ENCODE assay signal across 7 mouse cellular contexts in the genomic region with DNA sequence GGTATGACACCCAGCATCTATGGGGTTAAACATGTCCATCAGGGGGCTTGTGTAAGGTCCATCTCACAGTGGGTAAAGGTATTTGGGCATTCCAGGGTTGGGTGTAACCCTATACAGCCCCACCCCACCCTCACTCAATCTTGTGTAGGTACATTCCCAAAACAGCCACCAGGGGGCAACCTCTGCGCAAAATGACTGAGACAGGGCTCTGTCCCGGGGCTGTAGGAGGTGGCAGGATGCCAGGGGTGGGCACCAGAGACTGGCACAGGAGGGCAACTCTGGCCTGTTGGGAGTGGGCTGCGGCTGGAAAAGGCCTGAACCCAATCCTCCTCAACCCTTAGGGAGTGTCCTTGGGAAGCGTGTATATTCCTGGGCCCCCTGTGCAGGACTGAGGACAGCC. TPM values are rescaled to one million over a fixed set of nuclear protein-coding genes. Genes with fewer than 3 reads are reported as not detected.
DNase-seq lines count a peak whose midpoint lies in the region; ATAC-seq and TF ChIP-seq lines count a peak whose summit lies in the region.

No protein-coding gene starts in this region.

- H3K27ac ChIP-seq in ES-E14 (ENCODE audit: insufficient read depth, low read depth, low read length, poor library complexity, severe bottlenecking), result no peak overlapping the region
- H3K27ac ChIP-seq in cerebellum, adult 2 months (ENCODE audit: insufficient read depth, low read length), result no peak overlapping the region
- no peak overlapping the region for H3K27ac ChIP-seq in kidney, embryonic 16.5 days (ENCODE audit: low read length)
- H3K27ac ChIP-seq in lung, embryonic 14.5 days (ENCODE audit: low read depth), result no peak overlapping the region

- TF ChIP-seq CTCF in cerebellum, adult 2 months (IDR thresholded peaks at IDR 0.05; ENCODE audit: borderline replicate concordance, insufficient read depth, low read depth, low read length), result peak; percentile 71
- TF ChIP-seq CTCF in lung, embryonic 14.5 days (IDR thresholded peaks at IDR 0.05; ENCODE audit: low read depth), result peak; percentile 90

- in situ Hi-C loops in ES-E14 (cut with MboI; ENCODE audit: low sequenced_read_pairs in 2 of 2, unreplicated experiment in 2 of 2), result no loop called here

- H3K27me3 ChIP-seq in cerebellum, adult 2 months (ENCODE audit: control insufficient read depth, insufficient read depth, low read length), result no peaks in the 10 kb centered on the region
- H3K27me3 ChIP-seq in kidney, embryonic 16.5 days (ENCODE audit: insufficient read depth, low read length), result peaks cover 8% of the 10 kb centered on the region; the same call in 1 of the 2 replicates
- H3K27me3 ChIP-seq in lung, embryonic 14.5 days (ENCODE audit: insufficient read depth, low read length), result peaks cover 28% of the 10 kb centered on the region

- 6% methylated on average over 4 of the region's 4 CpGs for WGBS in cerebellum, adult 2 months
- WGBS in kidney, embryonic 16.5 days, result 19% methylated on average over 4 of the region's 4 CpGs
- WGBS in lung, embryonic 14.5 days, result 9% methylated on average over 4 of the region's 4 CpGs

- no peaks in the 10 kb centered on the region for H3K36me3 ChIP-seq in ES-E14 (ENCODE audit: control insufficient read depth, insufficient read depth, low read length, poor library complexity, severe bottlenecking)
- no peaks in the 10 kb centered on the region for H3K36me3 ChIP-seq in kidney, embryonic 16.5 days (ENCODE audit: insufficient read depth, low read length)
- no peaks in the 10 kb centered on the region for H3K36me3 ChIP-seq in lung, embryonic 14.5 days (ENCODE audit: insufficient read depth)

- H3K4me3 ChIP-seq in ES-E14 (ENCODE audit: insufficient read depth in 1 of 2, low read depth in 1 of 2, low read length in 2 of 2, poor library complexity in 1 of 2, severe bottlenecking in 1 of 2), result no peak overlapping the region
- no peak overlapping the region for H3K4me3 ChIP-seq in cerebellum, adult 2 months (replicated peaks; ENCODE audit: insufficient read depth, low read depth, low read length)
- H3K4me3 ChIP-seq in kidney, embryonic 16.5 days (ENCODE audit: low read length), result no peak overlapping the region
- no peak overlapping the region for H3K4me3 ChIP-seq in lung, embryonic 14.5 days (ENCODE audit: low read depth, low read length)

- no peaks in the 10 kb centered on the region for H3K9me3 ChIP-seq in ES-E14 (ENCODE audit: control insufficient read depth, insufficient read depth, low read depth, low read length)
- H3K9me3 ChIP-seq in kidney, embryonic 16.5 days (ENCODE audit: low read length), result no peaks in the 10 kb centered on the region
- H3K9me3 ChIP-seq in lung, embryonic 14.5 days (ENCODE audit: low read depth, low read length), result no peaks in the 10 kb centered on the region

- H3K4me1 ChIP-seq in ES-E14 (ENCODE audit: control insufficient read depth in 2 of 2, insufficient read depth in 2 of 2, low read length in 2 of 2, poor library complexity in 1 of 2), result peaks cover 0 to 33% of the 10 kb centered on the region in 2 experiments; a peak in 3 of 4 replicates
- H3K4me1 ChIP-seq in cerebellum, adult 2 months (ENCODE audit: control insufficient read depth, insufficient read depth, low read length), result peaks cover 7% of the 10 kb centered on the region
- H3K4me1 ChIP-seq in kidney, embryonic 16.5 days (ENCODE audit: insufficient read depth, low read length), result peaks cover 25% of the 10 kb centered on the region
- peaks cover 14% of the 10 kb centered on the region; the same call in 1 of the 2 replicates for H3K4me1 ChIP-seq in lung, embryonic 14.5 days (ENCODE audit: insufficient read depth)

- DNase-seq in B cell, adult 2 months, result peak; percentile 90 to 91
- DNase-seq in ES-E14 (ENCODE audit: low read depth, low spot score), result peak; percentile 77
- DNase-seq in cerebellum, adult 2 months, result peak; percentile 55 to 71
- DNase-seq in frontal cortex, postnatal 36 days (ENCODE audit: low spot score in 2 of 2), result peak; percentile 60 to 61
- DNase-seq in lung, embryonic 14.5 days, result peak; percentile 77
- DNase-seq in retina, embryonic 14.5 days (ENCODE audit: low spot score), result peak; percentile 87

- TF ChIP-seq POLR2A in cerebellum, adult 2 months (IDR thresholded peaks at IDR 0.05; ENCODE audit: borderline replicate concordance, insufficient read depth, low read length), result no peak

- H3K4me2 ChIP-seq in kidney, embryonic 16.5 days (replicated peaks; ENCODE audit: low read depth, low read length), result no peak overlapping the region
- H3K4me2 ChIP-seq in lung, embryonic 14.5 days, result no peak overlapping the region

- peak; percentile 29 for ATAC-seq in kidney, embryonic 16.5 days (ENCODE audit: low FRiP score, low TSS enrichment)
- ATAC-seq in lung, embryonic 14.5 days (ENCODE audit: insufficient read depth), result peak; percentile 12; the same call in 1 of the 2 replicates

- no peak overlapping the region for H3K9ac ChIP-seq in ES-E14 (ENCODE audit: insufficient read depth, low read depth, low read length, poor library complexity, severe bottlenecking)
- no peak overlapping the region for H3K9ac ChIP-seq in kidney, embryonic 16.5 days (replicated peaks; ENCODE audit: low read length)
- no peak overlapping the region for H3K9ac ChIP-seq in lung, embryonic 14.5 days

TF ChIP-seq in ES-E14, 5 proteins besides CTCF, POLR2A, EP300 and RAD21:
- TF ChIP-seq ZC3H11A (IDR thresholded peaks at IDR 0.05; ENCODE audit: borderline replicate concordance, low read depth, low read length), result 0 out of 2 replicates have a peak, but pooled peaks have one; percentile 2
- no peak for TF ChIP-seq MAFK (IDR thresholded peaks at IDR 0.05; ENCODE audit: insufficient read depth, low read depth, low read length)

RNA-seq across cellular contexts. Expression of a gene that starts 2.0 kb away (rescaled TPM):
- total RNA-seq in ES-E14 (2012; rRNA removed), result 22.8 and 25.2 TPM in 2 replicates
- 11.0 and 14.7 TPM in 2 replicates for polyA plus RNA-seq in cerebellum, adult 2 months (2012; rRNA removed)
- 0.91 and 1.2 TPM in 2 replicates for polyA plus RNA-seq in kidney, embryonic 16.5 days (2015; fragmentation: Nextera tagmentation; extraction: Ambion mirVana)
- polyA plus RNA-seq in lung, embryonic 14.5 days (2014; fragmentation: Nextera tagmentation; extraction: Ambion mirVana), result 0.61 and 0.64 TPM in 2 replicates

RNA-seq across cellular contexts. Expression of a gene that starts 8.3 kb away (rescaled TPM):
- 3.1 and 5.0 TPM in 2 replicates for total RNA-seq in ES-E14 (2012; rRNA removed)
- 6.5 and 7.6 TPM in 2 replicates for polyA plus RNA-seq in cerebellum, adult 2 months (2012; rRNA removed)
- polyA plus RNA-seq in kidney, embryonic 16.5 days (2015; fragmentation: Nextera tagmentation; extraction: Ambion mirVana), result 14.0 and 14.7 TPM in 2 replicates
- polyA plus RNA-seq in lung, embryonic 14.5 days (2014; fragmentation: Nextera tagmentation; extraction: Ambion mirVana), result 4.3 and 5.1 TPM in 2 replicates

RNA-seq across cellular contexts. Expression of a gene that starts 28.7 kb away (rescaled TPM):
- total RNA-seq in ES-E14 (2012; rRNA removed), result 74.8 and 78.2 TPM in 2 replicates
- polyA plus RNA-seq in cerebellum, adult 2 months (2012; rRNA removed), result 9.3 and 9.8 TPM in 2 replicates
- 113 and 124 TPM in 2 replicates for polyA plus RNA-seq in kidney, embryonic 16.5 days (2015; fragmentation: Nextera tagmentation; extraction: Ambion mirVana)
- polyA plus RNA-seq in lung, embryonic 14.5 days (2014; fragmentation: Nextera tagmentation; extraction: Ambion mirVana), result 140 and 153 TPM in 2 replicates

RNA-seq across cellular contexts. Expression of a gene that starts 40.0 kb away (rescaled TPM):
- total RNA-seq in ES-E14 (2012; rRNA removed), result 2.4 and 4.7 TPM in 2 replicates
- polyA plus RNA-seq in cerebellum, adult 2 months (2012; rRNA removed), result 6.7 and 7.8 TPM in 2 replicates
- polyA plus RNA-seq in kidney, embryonic 16.5 days (2015; fragmentation: Nextera tagmentation; extraction: Ambion mirVana), result 7.3 and 7.4 TPM in 2 replicates
- polyA plus RNA-seq in lung, embryonic 14.5 days (2014; fragmentation: Nextera tagmentation; extraction: Ambion mirVana), result 9.3 and 10.9 TPM in 2 replicates

Comparison
In these comparisons a context has a peak if more than half of its experiments do, and no peak if none do; other contexts are left out.
1. RNA of a gene that starts 28.7 kb away (polyA plus RNA-seq): 140 to 153 TPM in lung, embryonic 14.5 days and 113 to 124 TPM in kidney, embryonic 16.5 days; 9.3 to 9.8 TPM in cerebellum, adult 2 months; every median in the first group is over 10 times any median in the second.
2. Peak in every context shown above with its lines, with median percentiles within 50 percentile points of each other: DNase-seq.